Mouse (Mus musculus) megakaryocyte, embryonic 14.5 days (primary cell): ENCODE measurements around the gene Smurf1.

Experiments used
- FLI1 ChIP-seq: IDR thresholded peaks from 2 replicates; pipeline ENCODE4 v1.6.1; 2012; ENCODE audit warnings: low read length, inconsistent platforms, mixed read lengths
- GATA1 ChIP-seq: IDR thresholded peaks from 3 replicates; pipeline ENCODE4 v1.6.1; 2012; ENCODE audit warnings: mixed read lengths, low read length, inconsistent platforms, borderline replicate concordance

- no peak for TF ChIP-seq GATA1
- TF ChIP-seq FLI1: no peak
These were observed 22.9 kb upstream of the Smurf1 start for GRCm38 (mm10) chr5:144988340-144989060.
